Mouse (Mus musculus): ENCODE measurements around the gene Golga3. TPM values are rescaled to one million over a fixed set of nuclear protein-coding genes. Genes with fewer than 3 reads are reported as not detected.

Golga3 gene
- 10 to 100 TPM; 44.1 to 52.7 (median 50.0) TPM for total RNA-seq (2022)

DNA sequence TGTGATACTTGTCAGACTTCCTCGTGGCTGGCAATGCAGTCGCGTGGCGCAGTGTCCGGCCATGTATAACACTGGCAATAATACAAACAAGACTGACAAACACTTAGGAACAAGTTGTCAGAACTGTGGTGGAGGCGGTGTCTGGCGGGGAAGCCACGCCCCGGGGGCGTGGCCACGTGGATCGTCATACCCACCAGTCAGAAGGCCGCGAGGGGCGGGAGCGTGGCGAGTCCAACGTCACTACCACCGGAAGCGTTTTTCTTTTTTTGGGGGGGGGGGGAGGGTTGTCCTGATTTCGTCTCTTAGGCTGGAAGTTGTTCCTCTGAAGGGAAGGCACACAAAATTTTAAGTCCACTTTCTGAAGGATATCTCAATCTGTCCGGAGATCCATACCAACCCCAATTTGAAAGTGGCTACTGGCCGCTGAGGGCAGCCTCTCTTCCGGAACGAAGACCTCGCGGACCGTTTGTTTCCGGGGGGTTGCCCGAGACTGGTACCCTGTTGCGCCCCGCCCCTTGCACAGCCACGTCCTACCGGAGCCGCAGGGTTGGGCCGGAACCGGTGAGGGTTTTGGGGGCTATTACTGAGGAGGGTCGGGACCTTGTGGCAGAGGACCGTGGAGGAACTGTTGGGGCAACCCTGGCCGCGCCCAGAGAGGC is at the start of gene Golga3:
Golga3 (plus strand) TSS at position 340 of the 659 bp plus-strand sequence.
- DNase-seq (ENCODE audit: low spot score in 2 of 2), result peak; percentile 94 to 97

DNA sequence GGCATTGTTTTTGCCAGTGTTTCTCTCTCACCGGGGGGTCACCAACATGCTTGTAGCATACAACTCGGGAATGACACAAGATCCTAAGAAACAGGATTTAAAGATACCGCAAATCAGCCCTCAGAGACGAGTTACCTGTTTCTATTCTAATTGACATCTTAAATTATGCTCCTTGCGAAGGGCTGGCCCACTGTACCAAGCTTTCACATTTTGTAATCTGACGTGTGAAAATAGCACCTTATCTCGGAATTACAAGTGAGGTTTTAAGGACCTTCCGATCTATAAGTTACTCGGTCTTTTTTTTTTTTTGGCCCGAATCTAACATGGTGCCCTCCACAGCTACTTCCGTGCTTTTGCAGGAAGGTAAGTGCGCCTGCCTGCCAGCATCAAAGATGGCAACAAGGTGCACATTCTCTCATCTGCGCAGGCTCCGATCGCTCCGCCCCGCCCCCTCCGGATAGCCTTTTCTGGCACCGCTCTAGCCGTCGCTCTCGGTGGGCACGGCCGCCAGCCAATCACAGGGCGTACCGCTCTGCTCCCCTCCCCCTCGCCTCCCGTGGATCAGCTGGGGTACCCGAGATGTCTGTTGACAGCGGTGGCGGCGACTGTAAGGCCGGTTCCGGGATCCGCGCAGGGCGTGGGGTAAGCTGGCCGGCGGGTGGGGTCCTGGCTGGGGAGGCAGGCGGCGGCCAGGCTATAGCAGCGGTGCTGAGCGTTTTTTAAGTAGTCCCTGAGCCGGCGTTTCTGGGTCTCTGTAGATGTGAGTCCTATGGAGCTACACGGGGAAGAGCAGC is 41.0 kb upstream of the Golga3 start, which contains the start of gene Chfr:
Chfr (plus strand) TSS at position 550 of the 794 bp plus-strand sequence.
- DNase-seq (ENCODE audit: low spot score in 2 of 2), result peak; percentile 97 to 98

DNA sequence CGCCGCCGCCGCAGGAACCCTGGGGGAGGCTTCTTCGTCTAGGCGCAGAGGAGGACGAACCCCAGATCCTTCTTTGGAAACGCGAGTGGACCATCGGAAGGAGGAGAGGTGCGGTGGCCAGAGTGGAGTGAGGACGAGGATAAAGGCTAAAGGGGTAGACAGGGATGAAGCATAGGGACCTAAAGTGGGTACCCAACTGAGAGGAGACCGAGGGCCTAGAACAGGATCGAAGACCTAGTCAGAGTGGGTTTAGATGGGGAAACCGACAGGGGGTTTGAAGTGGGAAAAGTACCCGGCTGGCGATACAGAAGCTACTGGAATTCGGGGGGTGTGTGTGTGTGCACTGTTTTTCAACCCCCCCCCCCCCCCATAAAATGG is 40.4 kb upstream of the Golga3 start:
- DNase-seq (ENCODE audit: low spot score in 2 of 2), result no peak

DNA sequence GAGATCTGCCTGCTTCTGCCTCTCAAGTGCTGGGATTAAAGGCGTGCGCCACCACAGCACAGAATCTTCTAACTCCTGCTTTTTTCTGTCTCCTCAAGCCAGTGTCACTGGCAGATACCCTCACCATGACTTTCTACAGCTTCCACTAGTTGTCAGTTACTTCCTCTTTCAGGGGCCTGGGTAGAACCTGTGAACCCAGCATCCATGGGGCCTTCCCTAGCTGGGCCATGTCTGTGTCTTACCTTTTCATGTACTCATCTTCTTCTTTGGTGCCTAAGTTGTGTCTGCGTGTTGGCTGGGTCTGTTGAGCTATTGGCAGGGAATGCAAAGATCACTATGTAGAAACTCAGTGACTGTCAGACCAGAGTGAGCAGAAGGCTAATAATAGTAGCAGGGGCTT is 38.7 kb upstream of the Golga3 start:
- no peak for DNase-seq (ENCODE audit: low spot score in 2 of 2)

DNA sequence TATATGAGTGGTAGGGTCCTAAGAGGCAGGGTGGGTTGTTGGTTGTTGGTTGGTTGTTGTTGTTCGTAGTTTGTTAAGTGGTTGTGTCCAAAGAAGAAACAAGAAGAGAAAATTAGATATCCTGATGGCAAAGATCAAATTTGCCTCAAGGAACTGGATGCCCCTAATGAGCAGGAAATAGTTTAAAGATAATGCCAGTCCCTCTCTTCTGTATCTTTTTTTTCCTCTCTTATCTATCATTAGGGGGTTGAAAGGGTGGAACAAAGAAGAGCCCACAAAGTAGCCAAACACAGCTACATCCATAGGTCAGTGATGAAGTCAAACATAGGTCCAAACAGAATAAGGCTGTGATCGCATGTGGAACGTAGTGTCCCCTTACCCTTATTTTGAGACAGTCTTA is 37.2 kb upstream of the Golga3 start:
- DNase-seq (ENCODE audit: low spot score in 2 of 2), result no peak

DNA sequence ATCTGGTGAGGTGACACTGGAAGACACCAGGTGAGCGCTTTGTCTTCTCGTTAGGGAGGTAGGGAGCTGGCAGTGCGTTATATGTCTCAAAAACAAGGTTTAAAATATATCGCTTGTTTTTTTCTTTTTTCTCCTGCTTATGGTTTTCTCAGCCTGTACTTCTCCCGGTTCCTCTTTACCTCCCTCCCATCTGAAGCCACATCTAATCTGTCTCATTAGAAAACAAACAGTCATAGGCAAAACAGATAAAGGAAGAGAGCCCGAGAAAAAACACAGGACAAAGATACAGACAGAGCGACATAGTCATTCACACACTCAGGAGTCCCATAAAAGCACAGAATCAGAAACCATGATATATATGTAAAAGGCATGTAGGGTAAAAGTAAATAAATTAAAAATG is 36.1 kb upstream of the Golga3 start:
- DNase-seq (ENCODE audit: low spot score in 2 of 2), result no peak

DNA sequence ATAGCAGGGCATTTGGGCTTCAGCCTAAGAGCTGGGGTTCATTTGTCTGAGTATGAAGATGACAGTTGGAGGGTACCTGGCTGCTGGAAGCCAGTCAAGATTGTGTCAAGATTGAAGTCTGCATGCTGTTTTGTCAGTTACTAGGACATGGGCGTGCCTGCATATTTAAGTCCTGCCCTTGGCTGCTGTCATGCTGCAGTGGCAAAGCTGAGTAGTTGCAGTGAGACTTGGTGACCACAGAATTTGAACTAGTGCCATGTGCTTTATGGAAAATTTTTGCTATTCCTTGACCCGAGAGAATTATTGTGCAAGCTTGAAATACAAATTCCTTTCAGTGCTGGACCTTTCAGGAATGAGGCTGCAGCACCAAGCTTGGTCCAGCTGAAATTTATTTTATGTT is 34.2 kb upstream of the Golga3 start:
- DNase-seq (ENCODE audit: low spot score in 2 of 2), result no peak

DNA sequence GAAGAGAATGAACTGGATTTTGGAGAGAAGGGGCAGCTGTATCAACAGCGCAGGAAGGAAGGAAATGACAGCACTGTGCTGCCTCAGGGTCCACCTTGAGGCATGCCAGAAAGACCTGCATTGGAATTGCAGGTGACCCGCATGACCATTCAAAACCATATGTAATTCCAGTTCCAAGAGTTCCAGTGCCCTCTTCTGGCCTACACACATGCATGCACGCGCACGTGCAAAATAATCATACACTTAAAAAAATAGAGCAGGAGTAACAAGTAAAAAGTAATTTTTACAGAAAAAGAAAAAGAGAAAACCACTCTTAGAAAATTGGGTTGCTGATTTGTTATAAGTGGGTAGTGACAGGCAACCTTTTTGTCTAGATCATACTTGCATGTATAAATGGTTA is 33.5 kb upstream of the Golga3 start:
- DNase-seq (ENCODE audit: low spot score in 2 of 2), result no peak

DNA sequence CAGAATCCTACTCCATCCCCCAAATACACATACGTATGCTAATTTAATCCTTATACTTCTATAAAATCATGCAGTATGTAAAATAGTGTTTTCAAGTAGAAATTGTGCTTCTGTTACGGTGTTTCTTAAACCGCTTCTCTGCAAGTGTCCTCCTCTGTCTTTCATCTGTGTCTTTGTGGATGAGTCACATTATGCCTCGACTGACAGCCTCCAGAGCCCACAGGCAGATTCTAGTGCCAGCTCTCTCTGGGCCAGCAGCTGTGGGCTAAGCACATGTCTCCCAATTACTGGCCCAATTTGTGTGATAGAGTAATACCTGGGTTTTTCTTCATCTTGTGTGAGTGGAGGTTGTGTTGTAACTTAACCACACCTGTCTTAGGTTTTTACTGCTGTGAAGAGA is 7.1 kb upstream of the Golga3 start:
- DNase-seq (ENCODE audit: low spot score in 2 of 2), result no peak

DNA sequence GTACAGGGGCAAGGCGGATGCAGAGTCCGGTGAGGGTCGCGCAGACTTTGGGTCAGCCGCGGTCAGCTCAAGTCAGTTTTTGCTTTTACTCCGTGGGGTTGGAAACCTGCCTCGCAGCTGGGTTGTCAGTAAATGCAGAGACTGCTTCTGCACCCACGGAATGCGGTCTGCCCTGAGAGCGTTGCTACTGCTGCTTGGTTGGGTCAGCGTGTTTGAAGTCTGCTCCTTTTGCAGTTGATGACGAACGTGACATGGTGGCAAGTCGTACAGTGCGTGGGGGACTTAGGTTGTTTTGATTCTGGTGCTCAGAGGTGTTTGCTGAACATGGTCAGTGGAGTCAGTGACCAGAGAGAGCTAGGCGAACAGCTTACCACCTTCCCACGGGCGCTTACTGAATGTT is 520 bp downstream of the Golga3 start:
- no peak for DNase-seq (ENCODE audit: low spot score in 2 of 2)

DNA sequence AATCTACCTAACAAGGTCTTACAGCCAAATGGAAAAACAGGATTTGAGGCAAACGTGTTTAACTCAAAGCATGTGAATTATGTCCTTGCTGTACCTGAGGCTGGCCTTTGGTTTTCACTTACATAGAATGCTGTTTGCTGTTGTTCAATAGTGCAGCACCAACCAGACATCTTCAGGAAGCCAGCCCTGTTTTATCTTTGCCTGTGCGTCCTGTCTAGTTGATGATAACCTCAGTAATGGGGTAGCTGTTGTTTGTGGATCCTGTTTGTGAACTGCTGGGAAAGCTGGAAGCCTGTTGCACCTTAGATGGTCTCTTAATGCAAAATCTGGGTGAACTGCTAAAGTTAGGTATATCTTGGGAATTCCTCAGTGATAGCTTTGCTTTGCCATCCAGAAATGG is 2.1 kb downstream of the Golga3 start:
- DNase-seq (ENCODE audit: low spot score in 2 of 2), result no peak

DNA sequence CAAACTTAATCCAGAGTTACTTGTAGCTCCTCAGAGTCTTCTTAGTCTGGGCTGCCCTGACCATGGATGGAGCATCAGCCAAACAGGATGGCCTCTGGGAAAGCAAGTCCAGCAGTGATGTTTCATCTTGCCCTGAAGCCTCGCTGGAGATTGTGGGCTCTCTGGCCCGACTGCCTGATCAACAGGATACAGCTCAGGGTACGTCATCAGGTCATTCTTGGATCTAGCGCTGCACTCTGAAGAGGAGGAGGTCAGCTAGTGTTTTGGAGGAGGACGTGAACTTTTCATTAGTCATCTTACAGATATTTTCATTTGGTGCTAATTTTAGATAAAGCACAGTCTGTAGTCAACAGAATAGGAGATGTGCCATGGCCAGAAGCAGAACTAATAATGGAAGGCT is 5.2 kb downstream of the Golga3 start:
- peak; percentile 9 to 11 for DNase-seq (ENCODE audit: low spot score in 2 of 2)

DNA sequence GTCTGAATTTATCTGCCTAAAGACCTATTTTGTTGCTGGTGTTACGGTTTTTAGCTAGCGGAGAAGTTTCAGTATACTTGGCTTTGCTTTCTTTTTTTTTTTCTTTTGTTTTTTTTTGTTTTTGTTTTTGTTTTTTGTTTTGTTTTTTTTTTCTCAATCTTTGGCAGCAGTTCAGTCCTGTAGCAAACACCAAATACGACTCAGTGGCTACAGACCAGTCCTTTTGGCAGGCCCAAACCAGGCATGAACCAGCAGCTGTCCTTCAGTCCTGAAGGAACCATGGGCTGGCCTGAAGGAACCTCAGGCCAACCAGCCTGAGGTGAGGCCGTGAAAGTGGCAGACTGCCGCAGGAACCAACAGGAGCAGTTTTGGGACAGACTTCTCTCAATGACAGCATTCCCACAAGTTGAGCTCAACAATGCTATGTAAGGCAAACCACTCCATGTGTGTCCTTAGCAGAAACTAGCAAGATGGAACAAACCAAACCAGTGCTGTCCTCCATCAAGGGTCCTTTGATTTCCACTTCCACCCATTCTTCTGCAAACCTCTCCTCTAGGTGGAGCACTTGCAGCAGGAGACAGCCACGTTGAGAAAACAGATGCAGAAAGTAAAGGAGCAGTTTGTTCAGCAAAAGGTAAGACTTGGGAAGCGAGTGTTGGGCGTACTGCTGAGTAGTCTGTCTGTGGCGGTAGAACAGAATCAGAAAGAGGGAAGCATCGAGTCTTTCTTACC is 26.8 kb downstream of the Golga3 start:
- DNase-seq (ENCODE audit: low spot score in 2 of 2), result no peak

DNA sequence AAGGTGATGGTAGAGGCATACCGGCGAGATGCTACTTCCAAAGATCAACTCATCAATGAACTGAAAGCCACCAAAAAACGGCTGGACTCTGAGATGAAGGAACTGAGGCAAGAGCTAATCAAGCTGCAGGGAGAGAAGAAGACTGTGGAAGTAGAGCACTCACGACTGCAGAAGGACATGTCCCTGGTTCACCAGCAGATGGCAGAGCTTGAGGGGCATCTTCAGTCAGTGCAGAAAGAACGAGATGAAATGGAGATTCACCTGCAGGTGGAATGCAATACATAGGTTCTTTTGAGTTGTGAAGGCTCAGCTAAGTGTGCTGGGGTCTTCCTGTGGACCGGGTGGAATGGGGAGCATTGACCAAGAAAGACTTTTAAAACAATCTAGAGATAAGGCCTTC is 28.3 kb downstream of the Golga3 start:
- DNase-seq (ENCODE audit: low spot score in 2 of 2), result no peak

DNA sequence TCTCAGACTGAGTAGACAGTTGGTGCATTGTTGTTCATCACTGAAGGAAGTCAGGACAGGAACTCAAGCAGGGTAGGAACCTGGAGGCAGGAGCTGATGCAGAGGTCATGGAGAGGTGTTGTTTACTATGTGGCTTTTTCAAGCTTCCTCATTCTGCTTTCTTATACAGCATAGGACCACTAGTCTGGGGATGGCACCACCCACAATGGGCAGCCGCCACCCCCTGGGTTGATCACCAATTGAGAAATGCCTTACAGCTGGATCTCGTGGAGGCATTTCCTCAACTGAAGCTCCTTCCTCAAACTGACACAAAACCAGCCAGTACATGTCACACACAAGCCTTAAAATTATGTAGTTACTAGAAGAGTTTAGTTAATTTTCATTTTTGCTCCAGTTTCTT is 34.8 kb downstream of the Golga3 start:
- no peak for DNase-seq (ENCODE audit: low spot score in 2 of 2)

DNA sequence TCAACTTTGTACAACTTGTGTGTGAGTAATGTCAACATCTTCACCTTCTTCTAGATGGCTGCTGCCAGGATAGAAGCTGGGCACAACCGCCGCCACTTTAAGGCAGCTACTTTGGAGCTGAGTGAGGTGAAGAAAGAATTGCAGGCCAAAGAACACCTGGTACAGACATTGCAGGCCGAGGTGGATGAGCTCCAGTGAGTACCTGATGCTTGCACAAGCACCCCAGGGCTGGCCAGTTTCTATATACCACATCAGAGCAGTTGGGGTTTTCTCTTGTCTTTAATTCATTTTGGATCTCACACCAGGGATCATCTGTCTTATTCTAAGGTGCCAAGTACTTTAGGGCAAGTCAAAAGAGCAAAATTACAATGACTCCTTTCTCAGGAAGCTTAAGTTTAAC is 40.3 kb downstream of the Golga3 start:
- no peak for DNase-seq (ENCODE audit: low spot score in 2 of 2)

DNA sequence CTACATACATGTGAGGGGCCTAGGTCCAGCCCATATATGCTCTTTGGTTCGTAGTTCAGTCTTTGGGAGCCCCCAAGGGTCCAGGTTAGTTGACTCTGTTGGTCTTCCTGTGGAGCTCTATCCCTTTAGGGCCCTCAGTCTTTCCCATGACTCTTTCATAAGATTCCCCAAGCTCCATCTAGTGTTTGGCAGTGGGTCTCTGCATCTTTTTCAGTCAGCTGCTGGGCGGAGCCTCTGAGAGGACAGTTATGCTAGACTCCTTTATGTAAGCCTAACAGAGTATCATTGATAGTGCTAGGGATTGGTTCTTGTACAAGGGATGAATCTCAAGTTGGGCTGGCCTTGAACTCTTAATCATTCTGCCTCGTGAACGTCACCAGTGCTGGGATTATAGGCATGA is 43.8 kb downstream of the Golga3 start:
- DNase-seq (ENCODE audit: low spot score in 2 of 2), result no peak

DNA sequence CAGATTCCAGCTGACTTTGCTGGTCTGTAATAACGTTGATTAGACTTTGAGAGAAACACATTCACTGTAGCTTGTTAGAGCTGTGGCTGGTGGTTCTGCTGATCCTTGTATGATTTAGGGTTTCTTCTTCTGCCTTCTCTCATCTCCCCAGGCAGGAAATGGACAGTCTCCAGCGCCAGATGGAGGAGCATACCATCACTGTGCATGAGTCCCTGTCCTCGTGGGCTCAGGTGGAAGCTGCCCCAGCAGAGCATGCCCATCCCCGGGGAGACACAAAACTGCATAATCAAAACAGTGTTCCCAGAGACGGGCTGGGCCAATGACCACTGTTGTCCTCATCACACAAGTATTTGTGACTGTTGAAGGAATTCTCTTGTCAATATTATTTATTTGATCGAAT is 46.3 kb downstream of the Golga3 start:
- no peak for DNase-seq (ENCODE audit: low spot score in 2 of 2)

DNA sequence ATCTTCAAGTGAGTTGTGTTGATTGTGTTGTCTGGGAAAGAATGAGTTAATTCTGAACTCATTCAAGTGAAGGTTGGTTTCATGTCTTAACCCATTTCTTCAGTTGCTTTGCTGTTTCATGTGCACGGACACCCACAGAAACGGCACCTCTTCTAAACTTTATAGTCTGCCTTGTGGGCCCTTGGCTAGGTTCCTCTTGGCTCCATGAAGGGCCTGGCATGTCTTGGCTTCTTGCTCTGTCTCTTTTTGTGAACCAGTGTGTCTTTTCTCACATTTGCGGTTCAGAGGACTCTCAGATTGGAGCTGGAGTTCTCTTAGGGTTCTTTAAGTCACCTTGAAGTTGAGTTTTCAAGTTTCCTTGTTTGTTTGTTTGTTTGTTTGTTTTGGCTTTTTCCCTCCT is 48.6 kb downstream of the Golga3 start:
- DNase-seq (ENCODE audit: low spot score in 2 of 2), result no peak

DNA sequence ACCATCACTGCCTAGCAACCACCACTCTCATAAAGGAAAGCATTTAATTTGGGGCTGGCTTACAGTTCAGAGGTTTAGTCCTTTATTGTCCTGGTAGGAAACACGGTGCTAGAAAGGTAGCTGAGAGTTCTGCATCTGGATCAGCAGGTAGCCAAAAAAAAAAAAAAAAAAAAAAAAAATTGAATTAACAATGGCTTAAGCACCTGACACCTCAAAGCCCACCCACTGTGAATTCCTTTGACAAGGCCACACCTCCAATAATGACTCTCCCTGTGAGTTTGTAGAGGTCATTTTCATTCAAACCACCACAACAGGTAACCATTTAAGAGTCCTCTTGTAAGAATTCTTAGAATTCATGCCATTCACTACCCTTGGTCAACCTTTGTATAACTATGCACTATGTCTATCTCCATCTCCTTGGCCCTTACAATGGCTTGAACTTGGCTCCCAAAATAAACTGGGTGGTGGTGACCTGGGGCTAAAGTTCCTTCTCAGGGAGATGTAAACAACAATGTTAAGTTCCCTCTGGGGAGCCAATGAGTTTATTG is 50.9 kb downstream of the Golga3 start:
- DNase-seq (ENCODE audit: low spot score in 2 of 2), result no peak

DNA sequence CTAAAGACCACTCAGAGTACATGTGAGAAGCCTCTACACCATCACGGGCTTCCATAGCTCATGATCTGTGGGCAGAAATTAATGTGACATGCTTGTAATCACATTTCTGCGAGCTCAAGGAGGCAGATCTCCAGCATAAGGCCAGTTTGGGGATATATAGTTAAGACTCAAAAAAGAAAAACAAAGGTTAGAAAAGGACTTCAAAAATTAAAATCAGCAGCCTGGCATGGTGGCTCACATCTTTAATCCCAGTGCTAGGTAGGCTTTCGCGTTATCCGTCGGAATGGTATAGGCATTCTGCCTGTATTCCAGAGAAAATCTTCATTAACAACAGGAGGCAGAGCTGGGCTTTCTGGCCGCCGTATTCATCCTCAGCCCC is 53.9 kb downstream of the Golga3 start:
- DNase-seq (ENCODE audit: low spot score in 2 of 2), result no peak

DNA sequence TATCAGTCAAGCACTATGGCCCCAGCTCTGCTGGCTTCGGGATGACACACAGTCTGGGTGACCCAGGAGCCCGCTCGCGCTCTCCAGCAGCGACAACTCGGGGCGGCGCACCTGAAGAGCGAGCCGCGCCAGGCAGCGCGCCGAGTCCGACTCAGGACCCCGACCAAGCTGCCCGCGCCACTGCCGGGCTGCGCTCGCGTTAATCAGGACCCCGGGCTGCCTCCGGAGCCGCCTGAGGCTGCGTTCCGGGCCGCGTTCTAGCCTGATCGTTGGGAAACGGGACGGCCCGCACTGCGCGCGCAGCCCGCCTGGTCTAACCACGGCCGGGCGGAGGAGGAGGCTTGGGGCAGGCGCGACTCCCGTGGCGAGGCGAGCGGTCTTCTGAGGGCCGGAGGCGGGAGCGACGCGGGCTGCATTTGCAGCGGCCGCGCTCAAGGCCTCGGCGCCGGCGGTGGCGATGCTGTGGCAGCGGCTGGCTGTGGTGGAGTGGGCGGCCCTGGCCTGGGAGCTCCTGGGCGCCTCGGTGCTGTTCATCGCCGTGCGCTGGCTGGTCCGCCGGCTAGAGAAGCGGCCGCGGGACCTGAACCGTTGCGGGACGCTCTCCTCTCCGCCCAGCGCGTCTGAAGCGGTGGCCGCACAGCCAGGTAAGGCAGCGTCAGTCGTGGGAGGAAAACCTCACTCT is 54.4 kb downstream of the Golga3 start, which contains the start of gene Ankle2:
Ankle2 (plus strand) TSS at position 225 of the 682 bp plus-strand sequence.
- peak; percentile 87 to 89 for DNase-seq (ENCODE audit: low spot score in 2 of 2)
